Mouse (Mus musculus): ENCODE results near the gene Mylk4.

Gene Mylk4

GRCm38 (mm10) chr13:32707894-32708293 lies 75.9 kb downstream of the Mylk4 start:
- no peak for DNase-seq (ENCODE audit: low read depth, low spot score)

GRCm38 (mm10) chr13:32706651-32707288 lies 77.0 kb downstream of the Mylk4 start:
- no peak for DNase-seq (ENCODE audit: low read depth, low spot score)

- DNase-seq (ENCODE audit: low read depth, low spot score), result no peak
These were observed 78.4 kb downstream of the Mylk4 start for GRCm38 (mm10) chr13:32705315-32705714.

- DNase-seq (ENCODE audit: low read depth, low spot score), result no peak
These were observed 78.8 kb downstream of the Mylk4 start for GRCm38 (mm10) chr13:32704911-32705310.

- no peak for DNase-seq (ENCODE audit: low read depth, low spot score)
These were observed 82.2 kb downstream of the Mylk4 start for GRCm38 (mm10) chr13:32701564-32701963.

GRCm38 (mm10) chr13:32699376-32699775 lies 84.4 kb downstream of the Mylk4 start:
- DNase-seq (ENCODE audit: low read depth, low spot score), result no peak

GRCm38 (mm10) chr13:32698956-32699355 lies 84.8 kb downstream of the Mylk4 start:
- no peak for DNase-seq (ENCODE audit: low read depth, low spot score)

- no peak for DNase-seq (ENCODE audit: low read depth, low spot score)
These were observed 89.8 kb downstream of the Mylk4 start for GRCm38 (mm10) chr13:32693886-32694455.

- DNase-seq (ENCODE audit: low read depth, low spot score), result no peak
These were observed 91.2 kb downstream of the Mylk4 start for GRCm38 (mm10) chr13:32692563-32692962.

GRCm38 (mm10) chr13:32690279-32690678 lies 93.5 kb downstream of the Mylk4 start:
- DNase-seq (ENCODE audit: low read depth, low spot score), result no peak

- peak; percentile 60 for DNase-seq (ENCODE audit: low read depth, low spot score)
These were observed 102.8 kb downstream of the Mylk4 start for GRCm38 (mm10) chr13:32680868-32681515.

GRCm38 (mm10) chr13:32680121-32680551 lies 103.6 kb downstream of the Mylk4 start:
- DNase-seq (ENCODE audit: low read depth, low spot score), result no peak

GRCm38 (mm10) chr13:32678998-32679397 lies 104.8 kb downstream of the Mylk4 start:
- no peak for DNase-seq (ENCODE audit: low read depth, low spot score)

- DNase-seq (ENCODE audit: low read depth, low spot score), result no peak
These were observed 113.0 kb downstream of the Mylk4 start for GRCm38 (mm10) chr13:32670782-32671181.

- no peak for DNase-seq (ENCODE audit: low read depth, low spot score)
These were observed 115.5 kb downstream of the Mylk4 start for GRCm38 (mm10) chr13:32668296-32668695.

- no peak for DNase-seq (ENCODE audit: low read depth, low spot score)
These were observed 116.4 kb downstream of the Mylk4 start for GRCm38 (mm10) chr13:32667386-32667785.

GRCm38 (mm10) chr13:32662041-32662440 lies 121.7 kb downstream of the Mylk4 start:
- no peak for DNase-seq (ENCODE audit: low read depth, low spot score)

GRCm38 (mm10) chr13:32660294-32660693 lies 123.5 kb downstream of the Mylk4 start:
- no peak for DNase-seq (ENCODE audit: low read depth, low spot score)

- DNase-seq (ENCODE audit: low read depth, low spot score), result no peak
These were observed 124.5 kb downstream of the Mylk4 start for GRCm38 (mm10) chr13:32659271-32659670.

GRCm38 (mm10) chr13:32657583-32657982 lies 126.2 kb downstream of the Mylk4 start:
- DNase-seq (ENCODE audit: low read depth, low spot score), result no peak
